Mouse (Mus musculus): ENCODE measurements at regions not wholly inside any gene's neighbourhood (a gene's known extent, or its start where the extent isn't known, plus 50 kb on each side); places are given as distances from the start of the nearest gene placed in this dataset.
A peak's percentile ranks its signal among the peaks of the same experiment; 100 is the strongest.

- 61% methylated on average over 9 of the region's 9 CpGs for WGBS
- peaks cover 13% of the 10 kb centered on the region for H3K4me1 ChIP-seq (replicated peaks)
- peak; percentile 60; the same call in 1 of the 2 replicates for ATAC-seq
- H3K27me3 ChIP-seq (replicated peaks): no peaks in the 10 kb centered on the region
- H3K4me2 ChIP-seq (replicated peaks): no peak overlapping the region
- no peak overlapping the region for H3K9ac ChIP-seq
- no peaks in the 10 kb centered on the region for H3K36me3 ChIP-seq
- no peak overlapping the region for H3K27ac ChIP-seq
- no peak overlapping the region for H3K4me3 ChIP-seq (replicated peaks)
- no peaks in the 10 kb centered on the region for H3K9me3 ChIP-seq
Measured at GRCm38 (mm10) chr13:111936081-111936857, 127.5 kb upstream of the Map3k1 start.

- no peak overlapping the region for H3K4me2 ChIP-seq (replicated peaks)
Measured at GRCm38 (mm10) chr13:111936983-111937382, 128.2 kb upstream of the Map3k1 start.

GRCm38 (mm10) chr13:111938896-111939422 lies 130.2 kb upstream of the Map3k1 start:
- H3K36me3 ChIP-seq: no peaks in the 10 kb centered on the region
- ATAC-seq: no peak
- H3K4me1 ChIP-seq (replicated peaks): peaks cover 19% of the 10 kb centered on the region
- no peak overlapping the region for H3K4me3 ChIP-seq (replicated peaks)
- H3K4me2 ChIP-seq (replicated peaks): no peak overlapping the region
- no peaks in the 10 kb centered on the region for H3K9me3 ChIP-seq
- no peaks in the 10 kb centered on the region for H3K27me3 ChIP-seq (replicated peaks)
- WGBS: 78% methylated on average over 8 of the region's 8 CpGs
- H3K9ac ChIP-seq: no peak overlapping the region
- no peak overlapping the region for H3K27ac ChIP-seq

More at GRCm38 (mm10) chr13:111936983-111937382, 128.2 kb upstream of the Map3k1 start:
- H3K36me3 ChIP-seq: no peaks in the 10 kb centered on the region
- H3K4me3 ChIP-seq (replicated peaks): no peak overlapping the region
- WGBS: 67% methylated on average over 8 of the region's 8 CpGs
- ATAC-seq: no peak
- no peaks in the 10 kb centered on the region for H3K27me3 ChIP-seq (replicated peaks)
- no peak overlapping the region for H3K27ac ChIP-seq
- H3K9ac ChIP-seq: no peak overlapping the region
- peaks cover 13% of the 10 kb centered on the region for H3K4me1 ChIP-seq (replicated peaks)
- no peaks in the 10 kb centered on the region for H3K9me3 ChIP-seq

- WGBS: 50% methylated on average over 6 of the region's 6 CpGs
- H3K9ac ChIP-seq: no peak overlapping the region
Measured at GRCm38 (mm10) chr13:111939534-111940115, 130.8 kb upstream of the Map3k1 start.

GRCm38 (mm10) chr13:111940275-111940674 lies 131.5 kb upstream of the Map3k1 start:
- no peak overlapping the region for H3K4me2 ChIP-seq (replicated peaks)
- H3K4me3 ChIP-seq (replicated peaks): no peak overlapping the region
- peak overlapping the region; percentile 36; the same call in 1 of the 2 replicates for H3K27ac ChIP-seq
- no peaks in the 10 kb centered on the region for H3K36me3 ChIP-seq
- H3K9me3 ChIP-seq: no peaks in the 10 kb centered on the region
- WGBS: 95% methylated on average over 4 of the region's 4 CpGs
- no peaks in the 10 kb centered on the region for H3K27me3 ChIP-seq (replicated peaks)
- ATAC-seq: no peak
- peaks cover 19% of the 10 kb centered on the region for H3K4me1 ChIP-seq (replicated peaks)
- no peak overlapping the region for H3K9ac ChIP-seq

More at GRCm38 (mm10) chr13:111939534-111940115, 130.8 kb upstream of the Map3k1 start:
- ATAC-seq: no peak
- no peaks in the 10 kb centered on the region for H3K36me3 ChIP-seq
- H3K27ac ChIP-seq: peak overlapping the region; percentile 36; the same call in 1 of the 2 replicates
- H3K4me1 ChIP-seq (replicated peaks): peaks cover 19% of the 10 kb centered on the region
- no peak overlapping the region for H3K4me2 ChIP-seq (replicated peaks)
- H3K27me3 ChIP-seq (replicated peaks): no peaks in the 10 kb centered on the region
- no peak overlapping the region for H3K4me3 ChIP-seq (replicated peaks)
- H3K9me3 ChIP-seq: no peaks in the 10 kb centered on the region

- H3K9me3 ChIP-seq: no peaks in the 10 kb centered on the region
- no peaks in the 10 kb centered on the region for H3K36me3 ChIP-seq
- H3K4me3 ChIP-seq (replicated peaks): no peak overlapping the region
- H3K27me3 ChIP-seq (replicated peaks): no peaks in the 10 kb centered on the region
- peaks cover 18% of the 10 kb centered on the region for H3K4me1 ChIP-seq (replicated peaks)
- H3K4me2 ChIP-seq (replicated peaks): no peak overlapping the region
- no peak overlapping the region for H3K9ac ChIP-seq
- no peak overlapping the region for H3K27ac ChIP-seq
- ATAC-seq: peak; percentile 69
- WGBS: 51% methylated on average over 6 of the region's 6 CpGs
Measured at GRCm38 (mm10) chr13:111940796-111941513, 132.2 kb upstream of the Map3k1 start.

- WGBS: 94% methylated on average over 4 of the region's 4 CpGs
- H3K4me2 ChIP-seq (replicated peaks): no peak overlapping the region
- H3K27me3 ChIP-seq (replicated peaks): no peaks in the 10 kb centered on the region
Measured at GRCm38 (mm10) chr13:111941946-111942345, 133.2 kb upstream of the Map3k1 start.

GRCm38 (mm10) chr13:111943392-111944088 lies 134.7 kb upstream of the Map3k1 start:
- Histone ChIP-seq H3K4me3 (replicated peaks) (no peak overlapping the region), H3K9ac (no peak overlapping the region), H3K9me3 (no peaks in the 10 kb centered on the region), H3K27ac (no peak overlapping the region), H3K36me3 (no peaks in the 10 kb centered on the region), H3K4me1 (replicated peaks) (peaks cover 10% of the 10 kb centered on the region; the same call in 1 of the 2 replicates), H3K4me2 (replicated peaks) (no peak overlapping the region), H3K27me3 (replicated peaks) (no peaks in the 10 kb centered on the region)
- 59% methylated on average over 15 of the region's 15 CpGs for WGBS
- ATAC-seq: no peak

More at GRCm38 (mm10) chr13:111941946-111942345, 133.2 kb upstream of the Map3k1 start:
- H3K4me1 ChIP-seq (replicated peaks): peaks cover 10% of the 10 kb centered on the region; the same call in 1 of the 2 replicates
- no peaks in the 10 kb centered on the region for H3K9me3 ChIP-seq
- no peak for ATAC-seq
- no peak overlapping the region for H3K27ac ChIP-seq
- no peaks in the 10 kb centered on the region for H3K36me3 ChIP-seq
- H3K9ac ChIP-seq: no peak overlapping the region
- H3K4me3 ChIP-seq (replicated peaks): no peak overlapping the region

- 23% methylated on average over 5 of the region's 5 CpGs for WGBS
- no peak for ATAC-seq
Measured at GRCm38 (mm10) chr13:111944089-111944406, 135.3 kb upstream of the Map3k1 start.

GRCm38 (mm10) chr13:111946271-111946670 lies 137.5 kb upstream of the Map3k1 start:
- Histone ChIP-seq H3K4me2 (replicated peaks) (no peak overlapping the region), H3K9me3 (no peaks in the 10 kb centered on the region), H3K27ac (no peak overlapping the region), H3K4me3 (replicated peaks) (no peak overlapping the region), H3K4me1 (replicated peaks) (peaks cover 6% of the 10 kb centered on the region; the same call in 1 of the 2 replicates), H3K27me3 (replicated peaks) (no peaks in the 10 kb centered on the region), H3K9ac (no peak overlapping the region), H3K36me3 (no peaks in the 10 kb centered on the region)
- no peak for ATAC-seq
- 86% methylated on average over 4 of the region's 4 CpGs for WGBS

More at GRCm38 (mm10) chr13:111944089-111944406, 135.3 kb upstream of the Map3k1 start:
- Histone ChIP-seq H3K4me2 (replicated peaks) (no peak overlapping the region), H3K4me1 (replicated peaks) (peaks cover 8% of the 10 kb centered on the region; the same call in 1 of the 2 replicates), H3K4me3 (replicated peaks) (no peak overlapping the region), H3K27ac (no peak overlapping the region), H3K27me3 (replicated peaks) (no peaks in the 10 kb centered on the region), H3K36me3 (no peaks in the 10 kb centered on the region), H3K9ac (no peak overlapping the region), H3K9me3 (no peaks in the 10 kb centered on the region)

- no peaks in the 10 kb centered on the region for H3K9me3 ChIP-seq
- H3K4me1 ChIP-seq (replicated peaks): peaks cover 6% of the 10 kb centered on the region; the same call in 1 of the 2 replicates
- ATAC-seq: no peak
- H3K9ac ChIP-seq: no peak overlapping the region
- H3K36me3 ChIP-seq: no peaks in the 10 kb centered on the region
- no peak overlapping the region for H3K27ac ChIP-seq
- H3K4me2 ChIP-seq (replicated peaks): no peak overlapping the region
- H3K27me3 ChIP-seq (replicated peaks): no peaks in the 10 kb centered on the region
- 77% methylated on average over 8 of the region's 8 CpGs for WGBS
- no peak overlapping the region for H3K4me3 ChIP-seq (replicated peaks)
Measured at GRCm38 (mm10) chr13:111946811-111947210, 138.0 kb upstream of the Map3k1 start.

Data from intestine, embryonic 15.5 days (tissue).